Mouse (Mus musculus) c-Kit-positive CD71-negative TER-119-negative erythroid progenitor cells, embryonic 14.5 days (primary cell): ENCODE data around the gene Vmn2r2.

ENCODE experiments used
- DNase-seq: peaks from one replicate; pipeline ENCODE4 v3.0.0-alpha.2; 2013; ENCODE audit warnings: low read depth

The Vmn2r2 gene

DNA sequence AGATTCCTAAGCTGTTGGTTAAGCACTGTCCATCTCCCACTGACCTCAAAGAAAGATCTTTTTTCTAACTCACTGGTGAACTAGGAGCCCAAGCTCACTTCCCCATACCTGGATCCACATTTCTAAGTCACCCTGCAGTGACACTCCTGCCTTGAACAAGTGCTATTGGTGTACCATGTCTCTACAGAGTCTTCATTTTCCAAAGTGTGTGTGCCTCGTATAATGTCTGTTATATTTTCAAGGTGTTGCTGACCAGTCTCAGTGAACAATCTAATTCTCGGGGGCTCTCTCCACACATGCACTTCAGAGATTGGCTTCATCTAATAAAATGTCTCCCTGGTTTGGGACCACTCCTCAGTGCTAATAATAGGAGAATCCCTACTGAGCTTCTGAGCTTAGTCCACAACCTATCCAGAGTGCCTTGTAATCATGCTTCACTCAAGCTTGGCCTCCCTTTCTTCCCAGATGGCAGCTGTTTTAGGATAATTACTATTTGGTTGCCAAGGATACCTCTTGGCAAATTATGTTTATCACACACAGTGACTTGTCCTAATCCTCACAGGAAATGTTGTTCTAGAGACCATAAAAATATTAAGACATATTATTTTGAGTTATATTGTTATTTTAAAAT is at the start of gene Vmn2r2:
TSS of gene Vmn2r2 (minus strand) at position 51 of the 631 bp plus-strand sequence.
- DNase-seq = no peak

DNA sequence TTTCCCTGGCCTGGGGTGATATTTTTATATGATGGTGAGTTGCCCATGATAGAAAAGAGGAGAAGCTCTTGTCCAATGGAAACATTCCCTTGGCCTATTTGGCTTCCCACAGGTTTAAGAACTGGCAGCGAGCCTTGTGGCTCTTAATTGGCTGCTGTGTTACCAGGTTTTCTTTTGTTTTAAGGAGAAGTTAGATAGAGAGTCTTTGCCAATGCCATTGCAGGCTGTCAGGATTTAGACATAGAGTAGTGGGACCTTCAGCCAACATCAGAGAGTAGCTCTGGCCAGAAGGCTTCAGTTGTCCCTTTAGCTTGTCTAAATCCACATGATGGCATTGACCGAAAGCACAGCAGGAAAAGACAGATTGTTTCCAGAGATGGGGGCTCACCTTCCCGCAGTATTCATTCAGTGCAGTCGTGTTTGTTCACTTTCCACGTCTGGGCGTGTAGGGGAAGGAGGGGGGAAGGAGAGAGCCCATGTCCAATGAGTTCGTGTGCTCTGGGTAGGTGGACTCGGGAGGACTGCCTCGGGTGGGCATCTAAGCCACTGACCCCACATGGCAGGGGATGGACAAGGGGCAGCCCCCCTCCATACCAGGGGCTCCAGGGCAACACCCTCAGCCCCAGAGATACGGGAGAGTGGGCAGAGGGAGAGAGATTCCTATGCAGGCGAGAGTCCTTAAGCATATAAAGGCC is 28.2 kb downstream of the Vmn2r2 start:
- no peak for DNase-seq

DNA sequence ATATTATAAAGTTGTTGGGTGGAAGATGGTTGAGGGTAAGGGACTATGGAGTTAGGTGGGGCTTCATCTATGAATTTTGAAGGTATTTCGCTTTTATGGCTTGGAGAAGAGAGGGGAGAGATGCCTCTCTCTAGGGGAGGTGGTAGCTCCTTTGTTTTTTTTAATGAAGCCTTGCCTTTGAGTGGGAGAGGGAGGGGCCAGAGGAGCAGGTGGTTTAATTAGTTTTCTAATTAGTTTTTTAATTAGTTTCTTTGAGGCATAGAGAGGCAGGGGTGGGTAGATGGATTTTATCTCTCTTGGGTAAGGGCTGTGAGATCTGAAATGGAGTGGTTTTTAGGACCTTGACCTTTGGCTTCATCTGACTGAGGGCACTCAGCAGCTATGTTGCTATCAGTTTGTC is 29.0 kb downstream of the Vmn2r2 start:
- DNase-seq = no peak

DNA sequence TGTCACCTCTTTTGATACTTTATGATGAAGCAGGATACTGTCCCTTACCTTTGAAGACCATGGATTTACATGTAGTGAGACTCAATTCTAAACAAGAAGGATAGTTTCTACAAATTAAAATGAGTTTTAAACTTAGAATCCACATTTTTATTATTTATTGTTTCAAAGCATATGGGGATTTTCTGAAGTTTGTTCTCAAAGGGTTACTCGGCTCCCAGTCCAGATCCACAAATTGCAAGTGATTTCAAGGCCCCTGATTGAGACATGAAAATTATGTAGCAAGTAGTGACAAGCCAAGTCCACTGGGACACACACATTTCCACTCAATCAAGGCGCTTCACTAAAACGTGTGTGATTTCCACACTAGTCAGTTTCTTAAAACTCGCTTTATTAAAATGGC is 60.5 kb downstream of the Vmn2r2 start, which contains the start of gene Vmn2r1:
TSS of gene Vmn2r1 (plus strand) at position 301 of the 400 bp plus-strand sequence.
- DNase-seq = no peak
